Mouse (Mus musculus) neural tube, embryonic 11.5 days (tissue): ENCODE measurements around the gene Gria4. TPM values are rescaled to one million over a fixed set of nuclear protein-coding genes. Genes with fewer than 3 reads are reported as not detected.
"Not testable (repeated sequence)": the region's sequence is repeated elsewhere in the genome, so short reads cannot be mapped to it uniquely, and the experiment has no call there.

Source experiments
- ATAC-seq: fragments of 200-750 bp; cut with Nextera tagmentation; 2 replicates; pipeline ENCODE4 v1.8.0; 2017; ENCODE audit warnings: moderate number of reproducible peaks, mild to moderate bottlenecking, moderate TSS enrichment, moderate library complexity; ENCODE audit not compliant: insufficient read depth, low FRiP score, low TSS enrichment
- DNase-seq: peaks from one replicate; pipeline ENCODE4 v3.0.0-alpha.2; 2015; ENCODE audit warnings: low spot score
- H3K27ac ChIP-seq: fragments of 300-500 bp; sonication (generic); 2 replicates; pipeline ENCODE4 v1.5.1; 2014; ENCODE audit warnings: low read depth, mild to moderate bottlenecking, low read length
- H3K27me3 ChIP-seq: fragments of 300-500 bp; sonication (generic); 2 replicates; pipeline ENCODE4 v1.6.1; 2014; ENCODE audit warnings: mild to moderate bottlenecking, low read length, mixed read lengths; ENCODE audit not compliant: control insufficient read depth, insufficient read depth
- H3K36me3 ChIP-seq: fragments of 300-500 bp; sonication (generic); 2 replicates; pipeline ENCODE4 v1.6.1; 2014; ENCODE audit warnings: mild to moderate bottlenecking, low read length, moderate library complexity, mixed read lengths; ENCODE audit not compliant: control insufficient read depth, insufficient read depth
- H3K4me1 ChIP-seq: fragments of 300-500 bp; sonication (generic); 2 replicates; pipeline ENCODE4 v1.6.1; 2014; ENCODE audit warnings: low read length, mixed read lengths; ENCODE audit not compliant: control insufficient read depth, insufficient read depth
- H3K4me2 ChIP-seq: fragments of 300-500 bp; sonication (generic); 2 replicates; pipeline ENCODE4 v1.6.1; 2014; ENCODE audit warnings: low read depth, mild to moderate bottlenecking, moderate library complexity
- H3K4me3 ChIP-seq: fragments of 300-500 bp; sonication (generic); 2 replicates; pipeline ENCODE4 v1.5.1; 2014; ENCODE audit warnings: low read depth, low read length
- H3K9ac ChIP-seq: fragments of 300-500 bp; sonication (generic); 2 replicates; pipeline ENCODE4 v1.6.1; 2014; ENCODE audit warnings: mild to moderate bottlenecking, low read length
- H3K9me3 ChIP-seq: fragments of 300-500 bp; sonication (generic); 2 replicates; pipeline ENCODE4 v1.6.1; 2016; ENCODE audit warnings: low read length; ENCODE audit not compliant: control insufficient read depth
- whole genome bisulfite sequencing: fragments of 180-500 bp; shearing (Covaris S2); extraction: QIAGEN DNeasy Blood & Tissue Kit; methylation state at CpG from one replicate; pipeline ENCODE4 v1.1.7; 2014; 5-methylcytosine and 5-hydroxymethylcytosine counted together
- microRNA-seq: library from miRNA; unstranded; fragments of <30 nt; microRNA quantifications from one replicate; pipeline ENCODE4, GENCODE M21; 2016
- polyA plus RNA-seq: library from polyadenylated mRNA; unstranded; fragments of >200 nt; fragmentation: Nextera tagmentation; extraction: Ambion mirVana; gene quantifications from 2 replicates; pipeline ENCODE4 v1.2.1, GENCODE M21; 2014

The Gria4 gene
- polyA plus RNA-seq, 1 experiment from 2014 or later: 5.6 TPM

- H3K27me3 ChIP-seq: no peaks in the 10 kb centered on the region
- 90% methylated on average over 1 of the region's 1 CpGs for WGBS
- no peak overlapping the region for H3K4me3 ChIP-seq
- H3K27ac ChIP-seq: no peak overlapping the region
- H3K9ac ChIP-seq: no peak overlapping the region
- H3K36me3 ChIP-seq: no peaks in the 10 kb centered on the region
- DNase-seq (no peak), ATAC-seq (no peak)
- H3K9me3 ChIP-seq: no peaks in the 10 kb centered on the region
- no peak overlapping the region for H3K4me2 ChIP-seq
- H3K4me1 ChIP-seq: no peaks in the 10 kb centered on the region
Measured at GRCm38 (mm10) chr9:4457644-4458043, 338.4 kb downstream of the Gria4 start.

GRCm38 (mm10) chr9:4442908-4443307, 353.1 kb downstream of the Gria4 start:
- Histone ChIP-seq H3K27ac (no peak overlapping the region), H3K9me3 (no peaks in the 10 kb centered on the region), H3K27me3 (no peaks in the 10 kb centered on the region), H3K4me2 (no peak overlapping the region), H3K4me1 (no peaks in the 10 kb centered on the region), H3K36me3 (no peaks in the 10 kb centered on the region), H3K4me3 (no peak overlapping the region), H3K9ac (no peak overlapping the region)
- peak; percentile 69; the same call in 1 of the 2 replicates for ATAC-seq
- 23% methylated on average over 2 of the region's 2 CpGs for WGBS
- DNase-seq: peak; percentile 49

- H3K9me3 ChIP-seq, H3K36me3 ChIP-seq, H3K4me2 ChIP-seq, ATAC-seq, H3K4me1 ChIP-seq, H3K27ac ChIP-seq, H3K27me3 ChIP-seq, H3K4me3 ChIP-seq, H3K9ac ChIP-seq, DNase-seq: not testable (repeated sequence)
- WGBS: 94% methylated on average over 11 of the region's 11 CpGs
Measured at GRCm38 (mm10) chr9:4400801-4401200, 395.2 kb downstream of the Gria4 start.

- Histone ChIP-seq H3K4me1 (no peaks in the 10 kb centered on the region), H3K9me3 (no peaks in the 10 kb centered on the region), H3K4me3 (peak overlapping the region; percentile 70), H3K27me3 (no peaks in the 10 kb centered on the region), H3K9ac (peak overlapping the region; percentile 67), H3K36me3 (no peaks in the 10 kb centered on the region), H3K4me2 (peak overlapping the region; percentile 54), H3K27ac (no peak overlapping the region)
- no peak for DNase-seq
- ATAC-seq: peak; percentile 55
- 0% methylated on average over 15 of the region's 15 CpGs for WGBS
Measured at GRCm38 (mm10) chr9:4376640-4377120, 419.4 kb downstream of the Gria4 start.

GRCm38 (mm10) chr9:4375828-4376639, 420.0 kb downstream of the Gria4 start, which contains the start of gene Msantd4:
Gene Msantd4, plus strand, starts transcription at chr9:4376562.
- ATAC-seq (peak; percentile 100), DNase-seq (peak; percentile 96)
- Histone ChIP-seq H3K27me3 (no peaks in the 10 kb centered on the region), H3K9ac (peak within 1 kb of the TSS; percentile 67), H3K4me3 (peak within 1 kb of the TSS; percentile 70), H3K36me3 (no peaks in the 10 kb centered on the region), H3K27ac (peak within 1 kb of the TSS; percentile 62), H3K4me1 (no peaks in the 10 kb centered on the region), H3K9me3 (no peaks in the 10 kb centered on the region), H3K4me2 (peak within 1 kb of the TSS; percentile 54)
- WGBS: 4% methylated on average over 31 of the region's 31 CpGs

Small RNA genes within 50 kb of the gene (microRNA-seq; reads per million reads assigned to microRNA genes)
- gene Gm23811: not detected
- not detected for gene Gm23992
